Mouse (Mus musculus): Measurements from ENCODE around the gene Hist1h4d.

DNA sequence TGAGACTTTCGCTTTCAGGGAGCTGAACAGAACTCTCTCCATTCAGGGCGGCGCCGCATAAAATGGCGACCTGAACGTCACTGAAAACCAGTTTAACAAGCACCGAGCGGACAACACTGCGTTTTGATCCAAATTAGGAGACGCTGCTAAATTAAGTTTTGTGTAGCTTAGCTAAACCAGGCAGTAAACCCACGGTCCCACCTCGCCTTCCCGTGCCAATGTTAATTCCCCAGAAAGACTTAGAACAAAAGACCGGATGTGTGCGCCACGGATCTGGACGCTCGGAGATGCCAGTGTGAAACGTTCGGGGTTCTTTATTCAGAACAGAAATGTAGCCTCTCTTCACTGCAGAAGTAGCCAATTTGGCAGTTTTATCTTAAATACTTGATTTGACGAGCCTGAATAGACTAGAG lies 3.6 kb downstream of the Hist1h4d start:
- TF ChIP-seq CTCF (IDR thresholded peaks at IDR 0.05; ENCODE audit: extremely low read depth, insufficient read length, insufficient replicate concordance, low read depth, low read length) (no peak), POLR2A (IDR thresholded peaks at IDR 0.05; ENCODE audit: low read depth, low read length) (no peak)

Data from small intestine, adult 2 months (tissue).